Mouse (Mus musculus) lung, postnatal 0 days (tissue): ENCODE data around the gene Bcl2l12. TPM values are rescaled to one million over a fixed set of nuclear protein-coding genes. Genes with fewer than 3 reads are reported as not detected.
"Not testable (repeated sequence)": the region's sequence is repeated elsewhere in the genome, so short reads cannot be mapped to it uniquely, and the experiment has no call there.

Experiments
- ATAC-seq: fragments of 200-750 bp; cut with Nextera tagmentation; 2 replicates; pipeline ENCODE4 v1.8.0; 2017; ENCODE audit warnings: moderate library complexity
- DNase-seq: peaks from one replicate; pipeline ENCODE4 v3.0.0-alpha.2; 2016; ENCODE audit warnings: low spot score
- H3K27ac ChIP-seq: fragments of 300-500 bp; sonication (generic); 2 replicates; pipeline ENCODE4 v1.5.1; 2014; ENCODE audit warnings: antibody characterized with exemption, mild to moderate bottlenecking, low read length, mixed read lengths
- H3K27me3 ChIP-seq: fragments of 300-500 bp; sonication (generic); replicated peaks from 2 replicates; pipeline ENCODE4 v1.6.1; 2014; ENCODE audit warnings: low read length, mixed read lengths; ENCODE audit not compliant: insufficient read depth
- H3K36me3 ChIP-seq: fragments of 300-500 bp; sonication (generic); 2 replicates; pipeline ENCODE4 v1.6.1; 2014; ENCODE audit warnings: low read length, mixed read lengths; ENCODE audit not compliant: insufficient read depth
- H3K4me1 ChIP-seq: fragments of 300-500 bp; sonication (generic); 2 replicates; pipeline ENCODE4 v1.6.1; 2014; ENCODE audit warnings: antibody characterized with exemption, low read depth, low read length, mixed read lengths; ENCODE audit not compliant: insufficient read depth
- H3K4me2 ChIP-seq: fragments of 300-500 bp; sonication (generic); replicated peaks from 2 replicates; pipeline ENCODE4 v1.6.1; 2014; ENCODE audit warnings: low read depth, mild to moderate bottlenecking, low read length, moderate library complexity, mixed read lengths
- H3K4me3 ChIP-seq: fragments of 300-500 bp; sonication (generic); 2 replicates; pipeline ENCODE4 v1.5.1; 2014; ENCODE audit warnings: low read depth, low read length
- H3K9ac ChIP-seq: fragments of 300-500 bp; sonication (generic); replicated peaks from 2 replicates; pipeline ENCODE4 v1.6.1; 2014; ENCODE audit warnings: low read depth, mild to moderate bottlenecking
- H3K9me3 ChIP-seq: fragments of 300-500 bp; sonication (generic); 2 replicates; pipeline ENCODE4 v1.6.1; 2016; ENCODE audit warnings: low read length, mixed read lengths
- CTCF ChIP-seq: IDR thresholded peaks from 2 replicates; pipeline ENCODE4 v1.5.1; 2016; ENCODE audit warnings: antibody characterized with exemption, mild to moderate bottlenecking
- EP300 ChIP-seq: IDR thresholded peaks from 2 replicates; pipeline ENCODE4 v1.6.1; 2016; ENCODE audit warnings: antibody characterized with exemption, mild to moderate bottlenecking, control low read depth
- WGBS: fragments of 180-500 bp; shearing (Covaris S2); extraction: QIAGEN DNeasy Blood & Tissue Kit; methylation state at CpG from one replicate; pipeline ENCODE4 v1.1.7; 2014; 5-methylcytosine and 5-hydroxymethylcytosine counted together
- polyA plus RNA-seq: library from polyadenylated mRNA; unstranded; fragments of >200 nt; fragmentation: Nextera tagmentation; extraction: Ambion mirVana; gene quantifications from 2 replicates; pipeline ENCODE4 v1.2.1, GENCODE M21; 2015

The Bcl2l12 gene
- polyA plus RNA-seq, 1 experiment from 2014 or later, result 29.0 TPM

GRCm38 (mm10) chr7:45028351-45028750 lies 29.8 kb upstream of the Bcl2l12 start:
- Histone ChIP-seq H3K4me2 (no peak overlapping the region), H3K9ac (no peak overlapping the region), H3K27ac (no peak overlapping the region), H3K4me3 (no peak overlapping the region), H3K36me3 (peaks cover 50% of the 10 kb centered on the region), H3K9me3 (no peaks in the 10 kb centered on the region), H3K4me1 (no peaks in the 10 kb centered on the region), H3K27me3 (no peaks in the 10 kb centered on the region)
- DNase-seq (no peak), ATAC-seq (no peak)
- TF ChIP-seq EP300 (no peak), CTCF (no peak)
- WGBS, result 82% methylated on average over 11 of the region's 11 CpGs

DNA sequence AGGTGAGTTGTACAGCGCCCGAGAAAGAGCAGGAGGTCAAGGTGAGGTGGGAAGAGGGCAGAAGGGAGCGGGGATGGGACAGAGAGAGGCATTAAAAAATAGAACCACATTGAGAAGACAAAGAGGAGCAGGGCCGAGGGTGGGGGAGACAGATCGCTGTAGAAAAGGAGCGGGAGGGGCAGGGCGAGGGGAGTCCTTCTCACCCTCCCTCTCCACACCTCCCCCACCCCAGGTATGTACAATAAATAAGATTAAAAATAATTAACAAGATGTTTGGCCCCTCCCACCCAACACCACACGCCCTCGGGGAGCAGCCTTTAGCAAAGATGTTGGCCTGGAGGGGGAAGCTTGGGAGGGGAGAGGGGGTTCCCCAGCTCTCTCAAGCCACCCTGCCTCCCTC lies 29.2 kb upstream of the Bcl2l12 start:
- Histone ChIP-seq H3K36me3 (peaks cover 45% of the 10 kb centered on the region), H3K9ac (no peak overlapping the region), H3K9me3 (no peaks in the 10 kb centered on the region), H3K27me3 (no peaks in the 10 kb centered on the region), H3K4me2 (no peak overlapping the region), H3K27ac (no peak overlapping the region), H3K4me1 (no peaks in the 10 kb centered on the region), H3K4me3 (no peak overlapping the region)
- ATAC-seq (no peak), DNase-seq (no peak)
- TF ChIP-seq EP300 (no peak), CTCF (no peak)
- WGBS, result 81% methylated on average over 9 of the region's 9 CpGs

DNA sequence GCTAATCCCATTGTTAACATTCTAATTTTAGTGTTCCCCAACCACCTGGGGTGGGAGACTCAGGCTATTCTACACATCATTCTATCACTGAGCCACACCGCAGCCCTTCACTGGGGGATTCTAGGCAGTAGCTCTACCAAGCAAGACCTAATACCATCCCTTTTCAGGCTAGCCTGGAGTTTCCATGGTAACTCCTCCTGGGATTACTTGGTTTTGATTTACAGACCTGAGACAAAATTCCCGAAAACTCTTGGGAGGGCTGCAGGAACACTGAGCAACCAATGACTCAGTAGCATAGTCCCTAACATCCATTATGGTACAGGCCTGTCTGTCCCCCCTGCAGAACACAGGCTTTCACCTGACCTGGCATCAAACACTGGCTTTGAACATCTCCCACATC lies 27.7 kb upstream of the Bcl2l12 start:
- ATAC-seq, result no peak
- no peaks in the 10 kb centered on the region for H3K9me3 ChIP-seq
- no peak overlapping the region for H3K4me2 ChIP-seq
- H3K27me3 ChIP-seq, result no peaks in the 10 kb centered on the region
- no peak overlapping the region for H3K27ac ChIP-seq
- H3K9ac ChIP-seq, result no peak overlapping the region
- DNase-seq, result no peak
- H3K4me1 ChIP-seq, result no peaks in the 10 kb centered on the region
- H3K36me3 ChIP-seq, result peaks cover 35% of the 10 kb centered on the region
- H3K4me3 ChIP-seq, result no peak overlapping the region
- TF ChIP-seq EP300 (no peak), CTCF (no peak)
- 75% methylated on average over 2 of the region's 2 CpGs for whole genome bisulfite sequencing

- H3K9me3 ChIP-seq, result no peaks in the 10 kb centered on the region
- DNase-seq (no peak), ATAC-seq (no peak)
- H3K27me3 ChIP-seq, result no peaks in the 10 kb centered on the region
- H3K27ac ChIP-seq, result no peak overlapping the region
- no peak overlapping the region for H3K9ac ChIP-seq
- H3K4me1 ChIP-seq, result no peaks in the 10 kb centered on the region
- no peak overlapping the region for H3K4me2 ChIP-seq
- no peak overlapping the region for H3K4me3 ChIP-seq
- peaks cover 34% of the 10 kb centered on the region for H3K36me3 ChIP-seq
- TF ChIP-seq CTCF, result no peak
- TF ChIP-seq EP300, result no peak
- WGBS, result 61% methylated on average over 8 of the region's 8 CpGs
Measured at GRCm38 (mm10) chr7:45025601-45026220, 27.2 kb upstream of the Bcl2l12 start.

GRCm38 (mm10) chr7:45024281-45025248 lies 26.1 kb upstream of the Bcl2l12 start:
- DNase-seq, result no peak
- no peak for ATAC-seq
- WGBS, result 80% methylated on average over 15 of the region's 15 CpGs
- H3K4me2 ChIP-seq, result no peak overlapping the region
- no peak overlapping the region for H3K9ac ChIP-seq
- H3K27ac ChIP-seq, result no peak overlapping the region
- H3K9me3 ChIP-seq, result no peaks in the 10 kb centered on the region
- peaks cover 27% of the 10 kb centered on the region for H3K36me3 ChIP-seq
- no peaks in the 10 kb centered on the region for H3K27me3 ChIP-seq
- H3K4me1 ChIP-seq, result no peaks in the 10 kb centered on the region
- H3K4me3 ChIP-seq, result no peak overlapping the region
- TF ChIP-seq EP300, result no peak
- no peak; the same call in 1 of the 2 replicates for TF ChIP-seq CTCF

DNA sequence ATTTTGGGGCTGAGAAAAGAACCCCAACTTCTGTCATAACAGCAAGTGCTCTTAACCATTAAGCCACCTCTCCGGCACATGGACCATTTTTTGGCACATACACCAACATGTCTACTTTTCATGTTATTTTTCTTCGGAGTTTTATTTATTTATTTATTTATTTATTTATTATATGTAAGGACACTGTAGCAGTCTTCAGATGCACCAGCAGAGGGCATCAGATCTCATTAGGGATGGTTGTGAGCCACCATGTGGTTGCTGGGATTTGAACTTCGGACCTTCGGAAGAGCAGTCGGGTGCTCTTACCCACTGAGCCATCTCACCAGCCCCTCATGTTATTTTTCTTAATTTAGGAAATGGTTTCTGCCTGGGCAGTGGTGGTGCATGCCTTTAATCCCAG lies 25.2 kb upstream of the Bcl2l12 start:
- 72% methylated on average over 5 of the region's 5 CpGs for WGBS
- ATAC-seq, result not testable (repeated sequence)
- TF ChIP-seq CTCF, result peak; percentile 59

More for the DNA sequence above, 25.2 kb upstream of the Bcl2l12 start:
- peak; percentile 56 for DNase-seq
- H3K4me2 ChIP-seq, H3K4me1 ChIP-seq, H3K4me3 ChIP-seq, H3K27me3 ChIP-seq, H3K9ac ChIP-seq, H3K27ac ChIP-seq, H3K9me3 ChIP-seq: not testable (repeated sequence)
- peaks cover 21% of the 10 kb centered on the region; the same call in 1 of the 2 replicates for H3K36me3 ChIP-seq
